Mouse (Mus musculus) spleen, adult 2 months (tissue): ENCODE measurements around the gene Ttc27. TPM values are rescaled to one million over a fixed set of nuclear protein-coding genes. Genes with fewer than 3 reads are reported as not detected.

Source experiments
- DNase-seq, 2 experiments: peaks; one replicate each; pipeline versions ENCODE4 v3.0.0 to v3.0.0-alpha.2; 2012 to 2021; ENCODE audit warnings: low spot score in 2 of 2, low read depth in 1 of 2
- H3K27ac ChIP-seq: fragments of 200-500 bp; 2 replicates; pipeline ENCODE4 v1.5.1; 2012; ENCODE audit warnings: low read length, inconsistent platforms; ENCODE audit not compliant: insufficient read depth
- H3K27me3 ChIP-seq: fragments of 200-500 bp; 2 replicates; pipeline ENCODE4 v1.6.1; 2012; ENCODE audit warnings: mild to moderate bottlenecking, moderate library complexity, low read length, inconsistent platforms; ENCODE audit not compliant: control insufficient read depth, insufficient read depth
- H3K36me3 ChIP-seq: fragments of 200-500 bp; 2 replicates; pipeline ENCODE4 v1.6.1; 2012; ENCODE audit warnings: mild to moderate bottlenecking, low read length, inconsistent platforms; ENCODE audit not compliant: control insufficient read depth, insufficient read depth
- H3K4me1 ChIP-seq: fragments of 200-500 bp; 2 replicates; pipeline ENCODE4 v1.6.1; 2011; ENCODE audit warnings: inconsistent platforms; ENCODE audit not compliant: control insufficient read depth, insufficient read depth, insufficient read length
- H3K4me3 ChIP-seq: fragments of 200-500 bp; 2 replicates; pipeline ENCODE4 v1.5.1; 2011; ENCODE audit warnings: mild to moderate bottlenecking, inconsistent platforms; ENCODE audit not compliant: insufficient read depth, insufficient read length; ENCODE audit errors: extremely low read depth
- CTCF ChIP-seq: fragments of 200-500 bp; IDR thresholded peaks from 2 replicates; pipeline ENCODE4 v1.5.1; 2011; ENCODE audit warnings: mild to moderate bottlenecking, inconsistent platforms; ENCODE audit not compliant: insufficient read depth, insufficient read length, insufficient replicate concordance; ENCODE audit errors: extremely low read depth
- POLR2A ChIP-seq: fragments of 200-500 bp; IDR thresholded peaks from 2 replicates; pipeline ENCODE4 v1.6.1; 2011; ENCODE audit warnings: low read depth, low read length, inconsistent platforms
- WGBS: fragments of 180-500 bp; shearing (Covaris S2); methylation state at CpG from one replicate; pipeline ENCODE4 v1.1.7; 2018; 5-methylcytosine and 5-hydroxymethylcytosine counted together
- polyA plus RNA-seq: library from polyadenylated mRNA; depleted of rRNA; stranded (reverse); fragments of >200 nt; gene quantifications from 2 replicates; pipeline ENCODE4 v1.2.3, GENCODE M21; 2012; rRNA removed

The Ttc27 gene
- polyA plus RNA-seq = 2.4 and 4.4 TPM in 2 replicates

- H3K4me1 ChIP-seq = peaks cover 6% of the 10 kb centered on the region; the same call in 1 of the 2 replicates
- peak within 1 kb of the TSS; percentile 80 for H3K4me3 ChIP-seq
- WGBS = under 1% methylated on average over 31 of the region's 31 CpGs
- H3K36me3 ChIP-seq = peaks cover 6% of the 10 kb centered on the region
- peak; percentile 94 to 97 for DNase-seq
- no peak for TF ChIP-seq CTCF
- TF ChIP-seq POLR2A = peak; percentile 64; the same call in 1 of the 2 replicates
- peak within 1 kb of the TSS; percentile 39 for H3K27ac ChIP-seq
- H3K27me3 ChIP-seq = no peaks in the 10 kb centered on the region
These were observed at the start of gene Ttc27 for GRCm38 (mm10) chr17:74717618-74718151. Gene Ttc27 (plus strand): TSS chr17:74717732.

DNA sequence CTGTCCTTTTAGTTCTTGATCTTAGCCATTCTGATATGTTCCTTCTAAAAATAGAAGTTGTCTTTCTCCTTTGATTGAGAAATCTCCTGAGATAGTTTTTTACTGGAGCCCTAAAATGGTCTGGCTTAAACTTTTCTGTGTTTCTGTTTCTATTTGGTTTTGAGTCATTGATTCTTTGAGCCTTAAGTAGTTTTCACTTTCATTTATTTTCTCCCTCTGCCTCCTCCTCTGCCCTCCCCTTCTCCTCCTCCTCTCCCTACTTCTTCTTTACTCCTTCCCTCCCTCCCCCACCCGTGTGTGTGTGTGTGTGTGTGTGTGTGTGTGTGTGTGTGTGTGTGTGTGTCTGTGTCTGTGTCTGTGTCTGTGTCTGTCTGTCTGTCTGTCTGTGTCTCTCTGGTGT lies 49.5 kb upstream of the Ttc27 start:
- H3K36me3 ChIP-seq = peaks cover 27% of the 10 kb centered on the region
- H3K27ac ChIP-seq = no peak overlapping the region
- TF ChIP-seq POLR2A (no peak), CTCF (no peak)
- H3K27me3 ChIP-seq = no peaks in the 10 kb centered on the region
- no peak overlapping the region for H3K4me3 ChIP-seq
- no peak for DNase-seq
- 40% methylated on average over 1 of the region's 1 CpGs for WGBS
- no peaks in the 10 kb centered on the region for H3K4me1 ChIP-seq

DNA sequence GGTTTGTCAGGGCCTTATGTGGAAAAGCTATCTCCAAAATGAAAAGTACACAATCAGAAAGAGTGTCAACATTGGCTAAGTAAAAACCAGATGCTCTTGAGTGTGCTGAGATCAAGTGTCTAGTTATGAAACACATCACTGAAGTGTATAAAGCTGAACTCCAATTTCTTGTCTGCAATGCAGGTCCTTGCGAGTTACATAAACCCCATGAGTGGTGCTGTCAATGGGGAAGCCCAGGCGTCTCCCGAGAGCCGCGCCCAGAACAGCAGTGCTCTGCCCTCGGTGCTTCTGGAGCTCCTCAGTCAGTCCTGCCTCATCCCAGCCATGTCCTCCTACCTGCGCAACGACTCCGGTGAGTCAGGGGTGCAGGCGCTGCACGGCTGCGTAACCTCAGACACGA lies 47.5 kb upstream of the Ttc27 start:
- Histone ChIP-seq H3K4me1 (no peaks in the 10 kb centered on the region), H3K27me3 (no peaks in the 10 kb centered on the region), H3K36me3 (peaks cover 26% of the 10 kb centered on the region), H3K4me3 (no peak overlapping the region), H3K27ac (no peak overlapping the region)
- DNase-seq = no peak
- no peak for TF ChIP-seq POLR2A
- no peak for TF ChIP-seq CTCF
- WGBS = 96% methylated on average over 13 of the region's 13 CpGs

DNA sequence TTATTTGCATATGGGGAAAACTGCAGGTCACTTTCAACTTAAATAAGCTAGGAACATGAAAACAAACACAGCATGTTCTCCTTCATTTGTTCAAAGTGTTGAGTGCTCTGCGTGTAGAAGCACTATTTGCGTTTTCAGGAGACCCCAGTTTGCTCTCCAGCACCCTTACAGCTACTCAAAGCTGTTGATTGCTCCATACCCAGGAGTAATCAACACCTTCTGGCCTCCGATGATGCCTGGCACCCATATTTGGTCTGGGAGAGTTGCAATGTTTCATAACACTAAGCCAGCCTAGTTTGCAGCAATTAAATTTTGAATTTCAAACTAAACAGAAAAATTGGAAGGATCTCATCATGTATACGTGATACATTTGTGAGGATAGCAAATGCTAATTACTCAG lies 45.1 kb upstream of the Ttc27 start:
- H3K27me3 ChIP-seq = no peaks in the 10 kb centered on the region
- peaks cover 33% of the 10 kb centered on the region for H3K36me3 ChIP-seq
- no peak for TF ChIP-seq POLR2A
- no peak for TF ChIP-seq CTCF
- H3K4me3 ChIP-seq = no peak overlapping the region
- no peak overlapping the region for H3K27ac ChIP-seq
- 95% methylated on average over 4 of the region's 4 CpGs for whole genome bisulfite sequencing
- no peaks in the 10 kb centered on the region for H3K4me1 ChIP-seq
- no peak for DNase-seq

- no peak overlapping the region for H3K27ac ChIP-seq
- H3K4me1 ChIP-seq = no peaks in the 10 kb centered on the region
- no peaks in the 10 kb centered on the region for H3K27me3 ChIP-seq
- no peak overlapping the region for H3K4me3 ChIP-seq
- peaks cover 35% of the 10 kb centered on the region for H3K36me3 ChIP-seq
- DNase-seq = peak; percentile 8 to 11
- TF ChIP-seq CTCF = no peak
- TF ChIP-seq POLR2A = no peak
These were observed 44.3 kb upstream of the Ttc27 start for GRCm38 (mm10) chr17:74673251-74673650.

- no peaks in the 10 kb centered on the region for H3K4me1 ChIP-seq
- peaks cover 23% of the 10 kb centered on the region for H3K36me3 ChIP-seq
- H3K27ac ChIP-seq = no peak overlapping the region
- no peak for DNase-seq
- H3K4me3 ChIP-seq = no peak overlapping the region
- 92% methylated on average over 8 of the region's 8 CpGs for WGBS
- TF ChIP-seq CTCF = no peak
- no peak for TF ChIP-seq POLR2A
- H3K27me3 ChIP-seq = no peaks in the 10 kb centered on the region
These were observed 39.5 kb upstream of the Ttc27 start for GRCm38 (mm10) chr17:74678061-74678460.

DNA sequence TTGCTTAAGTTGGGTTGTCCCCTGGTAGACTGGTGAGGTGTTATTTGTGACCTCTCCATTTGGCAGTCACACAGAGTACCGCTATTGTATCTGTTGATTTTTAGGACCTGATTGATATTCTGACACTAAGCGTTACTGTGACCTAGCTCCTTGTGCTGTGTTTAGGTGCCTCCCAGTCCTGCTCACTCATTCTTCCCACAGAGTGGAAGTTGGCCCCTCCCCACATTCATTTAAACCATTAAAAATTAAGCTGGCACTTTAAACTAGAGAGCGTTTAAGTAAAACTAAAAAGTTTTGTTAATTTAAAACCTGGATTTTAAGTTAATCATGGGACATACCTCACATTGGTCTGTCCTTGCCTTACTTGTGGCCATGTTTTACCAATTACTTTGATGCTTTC lies 32.6 kb upstream of the Ttc27 start:
- H3K27ac ChIP-seq = no peak overlapping the region
- peaks cover 9% of the 10 kb centered on the region for H3K36me3 ChIP-seq
- H3K4me3 ChIP-seq = no peak overlapping the region
- no peak for DNase-seq
- H3K27me3 ChIP-seq = no peaks in the 10 kb centered on the region
- no peaks in the 10 kb centered on the region for H3K4me1 ChIP-seq
- no peak for TF ChIP-seq POLR2A
- no peak for TF ChIP-seq CTCF
- 96% methylated on average over 3 of the region's 3 CpGs for WGBS
